Mouse (Mus musculus) liver, embryonic 15.5 days (tissue): ENCODE measurements around the gene Cldn7. TPM values are rescaled to one million over a fixed set of nuclear protein-coding genes. Genes with fewer than 3 reads are reported as not detected.

ENCODE experiments used
- ATAC-seq: fragments of 200-750 bp; cut with Nextera tagmentation; 2 replicates; pipeline ENCODE4 v1.8.0; 2017; ENCODE audit warnings: moderate number of reproducible peaks, mild to moderate bottlenecking, moderate library complexity; ENCODE audit not compliant: insufficient read depth
- H3K27ac ChIP-seq: fragments of 300-500 bp; sonication (generic); replicated peaks from 2 replicates; pipeline ENCODE4 v1.5.1; 2015; ENCODE audit warnings: mild to moderate bottlenecking, inconsistent platforms
- H3K27me3 ChIP-seq: fragments of 300-500 bp; sonication (generic); 2 replicates; pipeline ENCODE4 v1.6.1; 2015; ENCODE audit warnings: mild to moderate bottlenecking, inconsistent platforms
- H3K36me3 ChIP-seq: fragments of 300-500 bp; sonication (generic); replicated peaks from 2 replicates; pipeline ENCODE4 v1.6.1; 2015; ENCODE audit warnings: moderate library complexity, mild to moderate bottlenecking, inconsistent platforms
- H3K4me1 ChIP-seq: fragments of 300-500 bp; sonication (generic); replicated peaks from 2 replicates; pipeline ENCODE4 v1.6.1; 2015; ENCODE audit warnings: inconsistent platforms
- H3K4me2 ChIP-seq: fragments of 300-500 bp; sonication (generic); 2 replicates; pipeline ENCODE4 v1.6.1; 2015; ENCODE audit warnings: moderate library complexity, mild to moderate bottlenecking, inconsistent platforms
- H3K4me3 ChIP-seq: fragments of 300-500 bp; sonication (generic); replicated peaks from 2 replicates; pipeline ENCODE4 v1.5.1; 2015; ENCODE audit warnings: mild to moderate bottlenecking, inconsistent platforms
- H3K9ac ChIP-seq: fragments of 300-500 bp; sonication (generic); 2 replicates; pipeline ENCODE4 v1.6.1; 2015; ENCODE audit warnings: moderate library complexity, mild to moderate bottlenecking, inconsistent platforms
- H3K9me3 ChIP-seq: fragments of 300-500 bp; sonication (generic); replicated peaks from 2 replicates; pipeline ENCODE4 v1.6.1; 2016; ENCODE audit warnings: inconsistent platforms
- WGBS: fragments of 180-500 bp; shearing (Covaris S2); methylation state at CpG from one replicate; pipeline ENCODE4 v1.1.7; 2015; ENCODE audit warnings: mixed read lengths; ENCODE audit not compliant: insufficient replicate concordance; 5-methylcytosine and 5-hydroxymethylcytosine counted together
- polyA plus RNA-seq: library from polyadenylated mRNA; unstranded; fragments of >200 nt; fragmentation: Nextera tagmentation; extraction: Ambion mirVana; gene quantifications from 2 replicates; pipeline ENCODE4 v1.2.1, GENCODE M21; 2015

Gene Cldn7
- polyA plus RNA-seq, 1 experiment from 2014 or later: 4.5 TPM

DNA sequence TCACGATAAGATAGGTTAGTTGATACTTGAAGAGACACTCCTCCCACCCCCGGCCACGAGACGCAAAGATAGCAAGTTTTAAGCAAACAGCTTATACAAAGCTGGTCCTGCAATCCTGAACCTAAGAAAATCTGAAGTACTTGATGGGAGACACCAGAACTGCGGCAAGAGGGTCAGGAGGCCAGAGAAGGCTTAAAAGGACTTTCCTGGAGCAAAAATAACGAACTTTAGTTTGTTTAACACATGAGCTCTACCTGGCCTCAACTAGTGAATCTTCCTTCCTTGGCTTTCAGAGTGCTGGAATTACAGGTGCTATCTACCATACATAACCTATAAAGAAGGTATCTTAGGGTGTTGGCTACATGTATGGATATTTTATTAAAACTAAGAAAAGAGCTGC lies 29.9 kb upstream of the Cldn7 start:
- peak overlapping the region; percentile 92 for H3K4me2 ChIP-seq
- no peak overlapping the region for H3K27ac ChIP-seq
- H3K4me1 ChIP-seq: peaks cover 46% of the 10 kb centered on the region
- H3K36me3 ChIP-seq: no peaks in the 10 kb centered on the region
- H3K9me3 ChIP-seq: no peaks in the 10 kb centered on the region
- peaks cover 58% of the 10 kb centered on the region for H3K27me3 ChIP-seq
- WGBS: 13% methylated on average over 6 of the region's 6 CpGs
- peak overlapping the region; percentile 57 for H3K4me3 ChIP-seq
- ATAC-seq: no peak
- H3K9ac ChIP-seq: no peak overlapping the region

DNA sequence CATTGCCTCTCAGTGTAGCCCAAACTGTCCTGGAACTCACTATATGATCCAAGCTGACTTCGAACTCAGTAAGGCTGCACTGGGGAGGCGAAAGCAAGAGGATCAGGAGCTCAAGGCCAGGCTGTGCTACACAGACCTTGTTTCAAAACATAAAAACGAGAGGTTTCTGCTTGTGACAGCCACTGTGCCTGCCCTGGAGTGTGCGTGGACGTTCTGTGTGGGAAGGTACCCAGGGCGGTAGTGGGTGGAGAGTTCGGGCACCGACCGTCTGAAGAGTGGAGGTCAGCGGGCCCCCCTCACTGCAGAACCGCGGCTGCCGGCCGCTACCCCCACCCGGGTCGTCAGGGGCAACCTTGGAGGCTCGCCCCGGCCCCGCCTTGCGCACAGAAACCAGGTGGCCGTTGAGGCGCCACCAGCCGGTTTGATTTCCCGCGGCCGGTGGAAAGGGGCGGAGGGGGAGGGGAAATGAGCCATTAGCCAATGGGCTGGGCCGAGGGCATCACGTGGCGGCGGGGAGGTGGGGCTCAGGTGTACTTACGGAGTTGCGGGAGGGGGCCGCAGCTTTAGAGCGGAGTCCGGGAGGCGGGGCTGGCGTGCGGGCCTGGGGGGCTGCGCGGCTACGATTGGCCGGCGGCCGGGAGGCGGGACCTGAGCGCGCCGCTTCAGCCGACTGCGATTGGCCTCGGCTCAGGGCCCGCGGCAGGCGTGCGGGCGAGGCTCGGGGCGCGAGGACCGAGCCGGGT lies 29.3 kb upstream of the Cldn7 start, which contains the start of gene Ybx2:
Ybx2 (plus strand) TSS at position 660 of the 743 bp plus-strand sequence.
- Histone ChIP-seq H3K4me2 (peak within 1 kb of the TSS; percentile 92), H3K27ac (no peak within 1 kb of the TSS), H3K27me3 (peaks cover 65% of the 10 kb centered on the region), H3K4me1 (peaks cover 46% of the 10 kb centered on the region), H3K36me3 (no peaks in the 10 kb centered on the region), H3K9ac (peak within 1 kb of the TSS; percentile 37), H3K9me3 (no peaks in the 10 kb centered on the region), H3K4me3 (peak within 1 kb of the TSS; percentile 57)
- peak; percentile 72 for ATAC-seq
- WGBS: 2% methylated on average over 62 of the region's 62 CpGs

DNA sequence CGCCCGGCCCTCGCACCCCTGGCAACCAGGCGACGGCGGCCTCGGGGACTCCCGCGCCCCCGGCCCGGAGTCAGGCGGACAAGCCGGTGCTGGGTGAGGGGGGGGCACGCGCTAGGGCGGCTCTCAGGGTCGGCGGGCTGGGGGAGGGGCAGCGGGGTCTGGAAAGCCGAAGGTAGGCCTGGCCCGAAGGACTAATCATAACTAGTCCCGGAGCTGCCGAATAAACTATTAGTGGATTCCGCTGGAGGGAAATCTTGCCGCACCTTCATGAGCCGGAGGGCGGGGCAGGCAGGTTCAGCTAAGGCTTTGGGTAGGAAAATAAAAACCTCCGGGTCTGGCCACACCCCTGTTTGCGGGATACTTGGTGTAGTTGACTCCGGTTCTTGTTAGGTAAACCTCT lies 28.4 kb upstream of the Cldn7 start:
- peaks cover 46% of the 10 kb centered on the region for H3K4me1 ChIP-seq
- no peaks in the 10 kb centered on the region for H3K9me3 ChIP-seq
- 0 out of 2 replicates have a peak, but pooled peaks have one; percentile 2 for ATAC-seq
- H3K27me3 ChIP-seq: peaks cover 72% of the 10 kb centered on the region
- H3K27ac ChIP-seq: no peak overlapping the region
- peak overlapping the region; percentile 21; the same call in 1 of the 2 replicates for H3K9ac ChIP-seq
- H3K36me3 ChIP-seq: no peaks in the 10 kb centered on the region
- peak overlapping the region; percentile 92 for H3K4me2 ChIP-seq
- WGBS: 3% methylated on average over 30 of the region's 30 CpGs
- H3K4me3 ChIP-seq: peak overlapping the region; percentile 57

DNA sequence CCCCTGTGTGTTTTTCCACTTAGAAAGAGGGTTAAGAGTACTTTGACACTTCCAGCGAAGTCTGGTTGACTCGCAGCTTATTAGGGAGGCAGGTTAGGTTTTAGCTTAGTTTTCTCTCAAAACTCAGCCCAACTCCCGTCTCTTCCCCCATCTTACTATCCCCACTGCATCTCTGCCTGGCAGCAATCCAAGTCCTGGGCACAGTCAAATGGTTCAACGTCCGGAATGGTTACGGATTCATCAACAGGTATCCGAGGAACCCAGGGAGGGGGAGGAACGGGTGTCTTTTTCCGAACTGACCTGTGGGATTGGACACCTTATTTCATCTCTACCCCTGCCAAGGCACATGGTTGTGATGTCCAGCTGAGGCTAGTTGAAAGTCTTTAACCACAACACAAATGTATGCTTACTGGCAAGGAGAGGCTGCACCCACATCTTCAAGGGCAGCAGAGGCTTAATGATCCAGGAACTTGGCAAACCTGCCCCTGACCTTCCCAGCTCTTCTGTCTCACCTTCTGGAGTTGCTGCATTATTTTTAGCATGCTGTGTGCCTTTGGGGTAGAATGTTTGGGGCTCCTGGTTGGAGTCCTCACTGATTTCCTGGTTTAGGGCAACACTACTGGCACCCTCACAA lies 27.7 kb upstream of the Cldn7 start:
- no peaks in the 10 kb centered on the region for H3K9me3 ChIP-seq
- H3K4me1 ChIP-seq: peaks cover 46% of the 10 kb centered on the region
- peak overlapping the region; percentile 57; the same call in 1 of the 2 replicates for H3K4me3 ChIP-seq
- no peak overlapping the region; the same call in 1 of the 2 replicates for H3K9ac ChIP-seq
- no peak for ATAC-seq
- no peaks in the 10 kb centered on the region; the same call in 1 of the 2 replicates for H3K36me3 ChIP-seq
- WGBS: 46% methylated on average over 9 of the region's 9 CpGs
- peak overlapping the region; percentile 92 for H3K4me2 ChIP-seq
- peaks cover 77% of the 10 kb centered on the region for H3K27me3 ChIP-seq
- H3K27ac ChIP-seq: no peak overlapping the region

DNA sequence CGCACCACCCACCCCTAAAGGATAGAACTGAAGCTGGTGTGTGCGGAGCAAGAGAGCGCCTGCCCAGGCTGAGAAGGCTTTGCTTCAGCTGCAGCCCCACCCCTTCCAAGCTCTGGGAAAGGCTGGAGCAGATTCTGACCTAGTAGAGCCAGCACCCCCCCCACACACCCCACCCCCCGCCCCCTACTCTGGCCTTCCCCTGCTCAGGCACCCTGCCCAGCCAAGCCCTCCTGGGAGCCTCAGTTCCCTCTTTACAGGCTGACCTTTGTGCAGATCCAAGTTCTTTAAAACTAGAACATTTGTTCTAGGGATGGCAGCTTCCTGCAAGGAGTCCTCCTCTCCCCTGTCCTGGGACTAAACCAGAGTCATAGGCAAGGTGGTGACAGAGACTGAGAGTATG lies 27.2 kb upstream of the Cldn7 start:
- Histone ChIP-seq H3K4me1 (peaks cover 44% of the 10 kb centered on the region), H3K36me3 (peaks cover 5% of the 10 kb centered on the region), H3K9me3 (no peaks in the 10 kb centered on the region), H3K27ac (no peak overlapping the region), H3K27me3 (peaks cover 82% of the 10 kb centered on the region), H3K4me3 (no peak overlapping the region), H3K9ac (no peak overlapping the region), H3K4me2 (no peak overlapping the region)
- ATAC-seq: no peak
- WGBS: 44% methylated on average over 4 of the region's 4 CpGs

DNA sequence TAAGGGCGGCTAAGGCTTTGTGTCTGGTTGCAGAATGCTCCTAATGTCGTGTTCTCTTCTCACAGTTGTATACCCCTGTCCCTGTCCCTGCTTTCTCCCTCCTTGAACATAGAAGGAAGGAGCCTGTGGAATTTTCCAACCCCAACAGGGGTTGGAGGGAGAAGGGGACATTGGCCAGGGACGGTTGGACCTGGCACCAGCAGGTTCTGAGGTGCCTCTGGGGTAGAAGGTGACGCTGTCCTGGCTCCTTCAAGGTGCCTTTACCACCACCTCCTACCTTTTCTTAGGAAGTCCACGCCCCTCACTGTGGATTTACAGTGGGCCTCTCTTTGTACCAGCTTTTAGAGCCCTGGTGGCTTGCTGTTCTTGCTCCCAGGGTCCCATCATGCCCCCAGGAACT lies 26.7 kb upstream of the Cldn7 start:
- Histone ChIP-seq H3K4me2 (no peak overlapping the region), H3K27me3 (peaks cover 87% of the 10 kb centered on the region), H3K36me3 (peaks cover 10% of the 10 kb centered on the region), H3K4me1 (peaks cover 45% of the 10 kb centered on the region), H3K4me3 (no peak overlapping the region), H3K9ac (no peak overlapping the region), H3K9me3 (no peaks in the 10 kb centered on the region), H3K27ac (no peak overlapping the region)
- 58% methylated on average over 5 of the region's 5 CpGs for WGBS
- no peak for ATAC-seq

DNA sequence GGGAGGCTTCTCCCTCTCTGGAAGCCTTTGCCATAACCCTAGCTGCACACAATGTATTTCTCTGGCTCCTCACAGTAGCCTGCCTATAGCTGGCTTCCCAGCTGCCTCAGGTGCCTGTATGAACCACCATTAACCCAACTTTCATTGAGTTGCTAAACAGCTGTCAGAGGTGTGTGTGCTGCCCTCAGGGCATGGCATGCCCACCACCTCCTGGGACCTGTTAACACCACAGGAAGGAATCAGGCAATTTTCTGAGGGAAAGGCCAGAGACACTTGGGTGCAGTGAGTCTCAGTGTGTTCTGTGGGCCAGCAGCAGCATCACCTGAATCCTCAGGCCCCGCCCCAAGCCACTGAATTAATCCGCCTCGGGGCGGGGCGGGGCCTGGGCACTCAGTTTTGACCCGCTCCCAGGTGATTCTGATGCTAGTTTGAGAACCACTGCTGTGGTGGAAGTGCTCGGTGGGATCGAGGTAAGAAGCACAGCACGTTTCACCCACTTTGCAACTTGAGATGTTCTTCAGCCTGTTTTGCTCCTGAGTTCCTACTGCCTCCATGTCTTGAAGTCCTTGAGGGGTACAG lies 26.1 kb upstream of the Cldn7 start:
- no peak for ATAC-seq
- H3K27me3 ChIP-seq: peaks cover 93% of the 10 kb centered on the region
- WGBS: 37% methylated on average over 9 of the region's 9 CpGs

DNA sequence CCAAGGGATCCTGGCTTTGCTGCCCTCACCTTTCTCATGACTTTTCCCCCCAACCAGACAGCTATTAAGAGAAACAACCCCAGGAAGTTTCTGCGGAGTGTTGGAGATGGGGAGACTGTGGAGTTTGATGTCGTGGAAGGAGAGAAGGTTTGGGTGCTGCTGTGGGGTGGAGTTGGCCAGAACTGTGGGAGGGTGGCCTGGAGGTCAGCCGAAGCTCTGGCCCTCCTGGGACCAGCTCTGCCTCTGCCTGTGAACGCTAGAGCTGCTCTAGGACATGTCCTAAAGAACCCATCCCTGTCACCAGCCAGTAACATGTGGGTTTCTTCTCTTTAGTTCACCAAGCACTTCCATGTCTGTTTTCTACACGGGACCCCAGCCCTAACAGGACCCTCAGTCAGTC lies 25.4 kb upstream of the Cldn7 start:
- peaks cover 48% of the 10 kb centered on the region for H3K4me1 ChIP-seq
- peaks cover 96% of the 10 kb centered on the region for H3K27me3 ChIP-seq
- no peak overlapping the region for H3K4me3 ChIP-seq
- H3K4me2 ChIP-seq: no peak overlapping the region
- H3K9ac ChIP-seq: no peak overlapping the region
- peaks cover 23% of the 10 kb centered on the region for H3K36me3 ChIP-seq
- ATAC-seq: no peak
- no peak overlapping the region for H3K27ac ChIP-seq
- no peaks in the 10 kb centered on the region for H3K9me3 ChIP-seq
- WGBS: 61% methylated on average over 5 of the region's 5 CpGs

More for the DNA sequence above, 26.1 kb upstream of the Cldn7 start:
- Histone ChIP-seq H3K4me3 (no peak overlapping the region), H3K36me3 (peaks cover 16% of the 10 kb centered on the region), H3K4me2 (no peak overlapping the region), H3K9ac (no peak overlapping the region), H3K4me1 (peaks cover 48% of the 10 kb centered on the region), H3K9me3 (no peaks in the 10 kb centered on the region), H3K27ac (no peak overlapping the region)

DNA sequence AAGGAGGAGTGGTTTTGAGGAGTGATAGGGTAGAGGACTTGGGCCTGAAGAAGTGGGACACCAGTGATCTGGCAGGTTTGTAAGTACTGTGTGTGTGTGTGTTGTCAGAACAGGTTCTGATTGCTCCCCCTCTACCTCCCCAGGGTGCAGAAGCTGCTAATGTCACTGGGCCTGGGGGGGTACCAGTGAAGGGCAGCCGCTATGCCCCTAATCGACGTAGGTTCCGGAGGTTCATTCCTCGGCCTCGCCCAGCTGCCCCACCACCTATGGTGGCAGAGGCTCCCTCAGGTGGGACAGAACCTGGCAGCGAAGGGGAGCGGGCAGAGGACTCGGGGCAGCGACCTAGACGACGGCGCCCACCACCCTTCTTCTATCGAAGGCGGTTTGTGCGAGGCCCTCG lies 24.8 kb upstream of the Cldn7 start:
- no peak overlapping the region for H3K27ac ChIP-seq
- WGBS: 89% methylated on average over 17 of the region's 17 CpGs
- H3K27me3 ChIP-seq: peaks cover 96% of the 10 kb centered on the region
- H3K36me3 ChIP-seq: peaks cover 28% of the 10 kb centered on the region
- no peak for ATAC-seq
- no peaks in the 10 kb centered on the region for H3K9me3 ChIP-seq
- H3K4me3 ChIP-seq: no peak overlapping the region
- peaks cover 48% of the 10 kb centered on the region for H3K4me1 ChIP-seq
- no peak overlapping the region for H3K4me2 ChIP-seq
- no peak overlapping the region for H3K9ac ChIP-seq

DNA sequence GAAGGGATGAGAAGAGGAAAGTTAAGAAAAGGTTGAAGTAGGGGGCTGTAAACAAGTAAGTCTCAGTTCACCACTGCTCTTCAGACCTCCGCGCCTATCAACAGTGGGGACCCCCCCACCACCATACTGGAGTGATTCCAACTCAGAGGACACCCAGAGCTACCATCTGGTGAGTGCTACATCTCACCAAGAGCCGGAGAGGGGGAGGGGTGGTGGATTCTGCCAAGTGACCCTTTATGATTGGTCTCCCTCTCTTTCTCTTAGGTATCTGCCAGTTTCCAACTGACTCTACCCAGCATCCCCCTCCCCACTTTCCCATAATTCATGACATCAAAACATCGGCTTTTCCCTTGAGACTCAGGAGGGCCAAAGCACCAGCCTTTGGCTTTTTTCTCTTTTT lies 23.6 kb upstream of the Cldn7 start:
- Histone ChIP-seq H3K4me2 (no peak overlapping the region), H3K9me3 (no peaks in the 10 kb centered on the region), H3K36me3 (peaks cover 40% of the 10 kb centered on the region), H3K9ac (no peak overlapping the region), H3K4me1 (peaks cover 48% of the 10 kb centered on the region), H3K27me3 (peaks cover 95% of the 10 kb centered on the region), H3K27ac (no peak overlapping the region), H3K4me3 (no peak overlapping the region)
- no peak for ATAC-seq
- WGBS: 78% methylated on average over 4 of the region's 4 CpGs

DNA sequence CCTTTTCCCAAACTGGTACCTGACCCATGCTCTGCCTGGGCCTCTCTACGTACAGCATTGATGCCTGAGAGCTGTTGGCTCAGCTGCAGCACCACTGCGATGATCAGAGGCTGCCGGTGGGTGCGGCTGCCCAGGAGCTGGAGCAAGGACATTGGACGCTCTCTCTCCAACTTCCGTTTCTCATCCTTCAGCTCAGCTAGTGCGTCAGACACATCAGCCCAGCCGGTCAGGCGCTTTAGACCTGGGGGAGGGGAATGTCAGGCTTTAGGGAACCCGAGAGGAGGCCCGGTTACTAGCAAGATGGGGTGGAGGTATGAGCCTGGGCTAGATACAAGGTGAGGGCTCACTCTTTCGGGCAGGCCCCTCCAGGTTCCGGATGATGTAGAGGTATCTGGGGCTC lies 19.4 kb upstream of the Cldn7 start:
- H3K4me1 ChIP-seq: peaks cover 56% of the 10 kb centered on the region

More for the DNA sequence above, 19.4 kb upstream of the Cldn7 start:
- peak overlapping the region; percentile 75 for H3K9ac ChIP-seq
- WGBS: 65% methylated on average over 13 of the region's 13 CpGs
- H3K36me3 ChIP-seq: peaks cover 41% of the 10 kb centered on the region
- peak overlapping the region; percentile 95 for H3K27ac ChIP-seq
- no peaks in the 10 kb centered on the region for H3K9me3 ChIP-seq
- no peak for ATAC-seq
- peaks cover 60% of the 10 kb centered on the region for H3K27me3 ChIP-seq
- H3K4me3 ChIP-seq: peak overlapping the region; percentile 77
- peak overlapping the region; percentile 93 for H3K4me2 ChIP-seq
